ENCODE assay signal across 9 mouse cellular contexts in the genomic region with DNA sequence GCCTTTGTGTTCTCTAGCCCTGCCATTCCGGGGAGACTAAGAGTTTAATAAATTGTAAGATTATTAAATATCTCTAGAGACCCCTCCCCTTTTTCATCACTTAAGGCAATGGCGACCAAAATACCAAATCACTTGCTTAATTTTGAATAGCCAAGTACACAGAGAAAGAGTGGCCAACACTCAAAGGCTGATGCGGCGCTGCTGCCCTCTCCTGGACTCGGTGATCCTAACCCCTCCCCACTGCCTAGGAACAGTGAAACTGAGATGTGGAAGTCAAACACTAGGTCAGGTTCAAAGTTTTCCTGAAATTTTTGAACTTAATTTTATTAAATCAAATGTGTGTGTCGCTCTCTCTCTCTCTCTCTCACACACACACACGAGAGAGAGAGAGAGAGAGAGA.
A peak's percentile ranks its signal among the peaks of the same experiment; 100 is the strongest.
DNase-seq lines count a peak whose midpoint lies in the region; ATAC-seq and TF ChIP-seq lines count a peak whose summit lies in the region.
"Had no signal": no experiment of that assay in that cellular context is flagged by ENCODE, and none has a peak within 500 bp of the region (broad histone marks: within the 10 kb centered on the region; RNA-seq: fewer than 3 reads in every experiment).

No protein-coding gene starts in this region.

- DNase-seq in heart, adult 8-10 months (ENCODE audit: low spot score): peak; percentile 46
- peak; percentile 42 to 46 for DNase-seq in cerebellum, adult 18-20 months
- peak; percentile 79 for DNase-seq in left cerebral cortex, postnatal 4 days
- DNase-seq: liver, embryonic 13.5 days had no signal

- H3K4me3 ChIP-seq in heart, embryonic 11.5 days (ENCODE audit: low read depth, low read length): no peak overlapping the region
- no peak overlapping the region for H3K4me3 ChIP-seq in forebrain, embryonic 16.5 days (replicated peaks; ENCODE audit: low read length)
- H3K4me3 ChIP-seq in hindbrain, embryonic 15.5 days: no peak overlapping the region
- H3K4me3 ChIP-seq in midbrain, embryonic 15.5 days: no peak overlapping the region
- no peak overlapping the region for H3K4me3 ChIP-seq in testis, adult 2 months (ENCODE audit: control insufficient read depth, low read depth, low read length)
- H3K4me3 ChIP-seq: liver, embryonic 13.5 days had no signal

- no peak overlapping the region for H3K9ac ChIP-seq in heart, embryonic 11.5 days (ENCODE audit: low read depth, low read length)
- H3K9ac ChIP-seq in forebrain, embryonic 16.5 days (replicated peaks; ENCODE audit: low read depth, low read length): no peak overlapping the region
- no peak overlapping the region for H3K9ac ChIP-seq in hindbrain, embryonic 15.5 days
- no peak overlapping the region for H3K9ac ChIP-seq in midbrain, embryonic 15.5 days
- H3K9ac ChIP-seq: liver, embryonic 13.5 days had no signal

- H3K27ac ChIP-seq in heart, embryonic 11.5 days (ENCODE audit: low read depth, low read length): no peak overlapping the region
- H3K27ac ChIP-seq in forebrain, embryonic 16.5 days (ENCODE audit: low read length): no peak overlapping the region
- H3K27ac ChIP-seq in hindbrain, embryonic 15.5 days (replicated peaks): 0 out of 2 replicates have a peak overlapping the region, but pooled peaks have one; percentile 42
- H3K27ac ChIP-seq in midbrain, embryonic 15.5 days: no peak overlapping the region
- H3K27ac ChIP-seq in testis, adult 2 months (ENCODE audit: control insufficient read depth, insufficient read depth, low read depth, low read length): no peak overlapping the region
- H3K27ac ChIP-seq: liver, embryonic 13.5 days had no signal

- WGBS in heart, embryonic 11.5 days (ENCODE audit: insufficient replicate concordance): 31% methylated on average over 6 of the region's 7 CpGs
- WGBS in forebrain, embryonic 16.5 days: 20% methylated on average over 7 of the region's 7 CpGs
- WGBS in hindbrain, embryonic 15.5 days: 26% methylated on average over 6 of the region's 7 CpGs
- 16% methylated on average over 7 of the region's 7 CpGs for WGBS in midbrain, embryonic 15.5 days

- H3K4me2 ChIP-seq in heart, embryonic 11.5 days: no peak overlapping the region
- H3K4me2 ChIP-seq in forebrain, embryonic 16.5 days (ENCODE audit: low read length): no peak overlapping the region
- H3K4me2 ChIP-seq in hindbrain, embryonic 15.5 days: no peak overlapping the region
- no peak overlapping the region for H3K4me2 ChIP-seq in midbrain, embryonic 15.5 days
- H3K4me2 ChIP-seq: liver, embryonic 13.5 days had no signal

- H3K27me3 ChIP-seq in heart, embryonic 11.5 days (ENCODE audit: control insufficient read depth, insufficient read depth, low read length): no peaks in the 10 kb centered on the region
- no peaks in the 10 kb centered on the region for H3K27me3 ChIP-seq in forebrain, embryonic 16.5 days (replicated peaks; ENCODE audit: control insufficient read depth, insufficient read depth, low read length)
- no peaks in the 10 kb centered on the region for H3K27me3 ChIP-seq in hindbrain, embryonic 15.5 days
- no peaks in the 10 kb centered on the region for H3K27me3 ChIP-seq in midbrain, embryonic 15.5 days (replicated peaks)
- H3K27me3 ChIP-seq in testis, adult 2 months (ENCODE audit: control insufficient read depth, insufficient read depth, low read length): no peaks in the 10 kb centered on the region
- H3K27me3 ChIP-seq: liver, embryonic 13.5 days had no signal

- intact Hi-C loops in left cerebral cortex, postnatal 4 days (cut with DNase I): loop anchor here (5.0 kb wide), 1 partner anchor 647 kb away; no protein-coding TSS in a partner anchor

- H3K9me3 ChIP-seq in heart, embryonic 11.5 days (replicated peaks; ENCODE audit: control insufficient read depth, low read length): no peaks in the 10 kb centered on the region
- no peaks in the 10 kb centered on the region for H3K9me3 ChIP-seq in forebrain, embryonic 16.5 days (ENCODE audit: control insufficient read depth, low read length)
- H3K9me3 ChIP-seq in hindbrain, embryonic 15.5 days: no peaks in the 10 kb centered on the region
- H3K9me3 ChIP-seq in midbrain, embryonic 15.5 days: no peaks in the 10 kb centered on the region
- H3K9me3 ChIP-seq: liver, embryonic 13.5 days had no signal

- no peak for TF ChIP-seq POLR2A in testis, adult 2 months (IDR thresholded peaks at IDR 0.05; ENCODE audit: control insufficient read depth, low read depth, low read length)

- H3K4me1 ChIP-seq in heart, embryonic 11.5 days (ENCODE audit: control insufficient read depth, insufficient read depth, low read length): 0 out of 2 replicates have a peak, but pooled peaks cover 3% of the 10 kb centered on the region
- peaks cover 15% of the 10 kb centered on the region for H3K4me1 ChIP-seq in forebrain, embryonic 16.5 days (replicated peaks; ENCODE audit: control insufficient read depth, insufficient read depth, low read length)
- H3K4me1 ChIP-seq in hindbrain, embryonic 15.5 days (replicated peaks): 0 out of 2 replicates have a peak, but pooled peaks cover 2% of the 10 kb centered on the region
- no peaks in the 10 kb centered on the region for H3K4me1 ChIP-seq in midbrain, embryonic 15.5 days
- no peaks in the 10 kb centered on the region for H3K4me1 ChIP-seq in testis, adult 2 months (ENCODE audit: control insufficient read depth, insufficient read depth, low read length)
- H3K4me1 ChIP-seq: liver, embryonic 13.5 days had no signal

- TF ChIP-seq CTCF in testis, adult 2 months (IDR thresholded peaks at IDR 0.05; ENCODE audit: control insufficient read depth, insufficient read depth, insufficient replicate concordance, low read depth, low read length): peak; percentile 63; the same call in 1 of the 2 replicates

- no peaks in the 10 kb centered on the region for H3K36me3 ChIP-seq in heart, embryonic 11.5 days (ENCODE audit: control insufficient read depth, insufficient read depth, low read length)
- H3K36me3 ChIP-seq in forebrain, embryonic 16.5 days (ENCODE audit: control insufficient read depth, insufficient read depth): no peaks in the 10 kb centered on the region
- H3K36me3 ChIP-seq in hindbrain, embryonic 15.5 days: no peaks in the 10 kb centered on the region
- H3K36me3 ChIP-seq in midbrain, embryonic 15.5 days (replicated peaks): no peaks in the 10 kb centered on the region
- no peaks in the 10 kb centered on the region for H3K36me3 ChIP-seq in testis, adult 2 months (ENCODE audit: control insufficient read depth, insufficient read depth, low read length)
- H3K36me3 ChIP-seq: liver, embryonic 13.5 days had no signal

- no peak for ATAC-seq in heart, embryonic 11.5 days (replicated peaks; ENCODE audit: insufficient number of reproducible peaks, low FRiP score, low TSS enrichment)
- peak; percentile 88 for ATAC-seq in forebrain, embryonic 16.5 days
- ATAC-seq in hindbrain, embryonic 15.5 days (ENCODE audit: low FRiP score, low read depth): peak; percentile 89
- ATAC-seq in midbrain, embryonic 15.5 days (replicated peaks): peak; percentile 87
